Mouse (Mus musculus): ENCODE data around the gene Babam1.

DNA sequence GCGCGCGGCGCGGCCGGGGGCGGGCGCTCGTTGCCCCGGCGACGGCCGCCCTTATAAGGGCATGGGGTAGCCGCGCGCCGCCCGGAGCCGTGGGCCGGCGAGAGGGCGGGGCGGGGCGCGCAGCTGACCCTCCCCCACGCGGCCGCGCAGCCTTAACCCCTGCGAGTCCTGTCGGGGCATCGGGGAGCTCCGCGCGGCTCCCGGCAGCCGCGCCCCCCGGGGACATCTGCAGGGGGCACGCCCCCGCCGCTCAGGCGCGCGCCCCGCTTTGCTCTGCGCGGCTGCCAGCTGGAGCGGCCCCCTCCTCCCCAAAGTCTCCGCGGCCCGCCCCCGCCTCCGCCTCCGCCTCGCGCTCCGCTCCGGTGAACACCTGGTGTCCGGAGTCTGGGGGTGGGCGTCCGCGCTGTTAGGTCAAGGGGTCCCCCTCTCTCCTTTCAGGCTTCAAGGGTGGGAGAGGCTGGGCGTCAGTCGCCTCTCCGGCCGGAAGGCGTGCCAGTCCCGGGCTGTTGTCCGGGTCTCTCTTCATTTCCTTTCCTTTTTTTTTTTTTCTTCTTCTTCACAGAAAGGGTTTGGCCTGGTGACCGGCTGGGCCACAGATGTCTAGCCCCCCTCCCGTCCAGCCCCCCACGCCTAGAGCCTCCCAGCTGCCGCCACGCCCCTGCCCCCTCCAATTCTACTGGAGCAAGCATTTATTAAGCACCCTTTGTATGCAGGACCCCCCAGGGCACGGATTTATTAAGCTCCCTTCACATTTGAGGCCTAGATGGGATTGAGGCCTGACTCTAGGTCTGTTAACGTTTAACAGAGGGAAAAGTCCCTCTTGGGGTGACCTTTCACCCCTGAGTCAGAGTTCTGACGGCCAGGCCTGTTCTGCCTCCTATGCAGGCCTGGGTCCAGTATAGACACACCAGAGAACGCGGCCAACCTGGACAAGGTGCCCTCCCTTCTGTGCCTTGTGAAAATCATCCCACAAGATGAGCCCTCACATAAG lies 14.4 kb upstream of the Babam1 start:
- TF ChIP-seq CTCF (IDR thresholded peaks at IDR 0.05; ENCODE audit: control insufficient read depth, insufficient read depth, insufficient replicate concordance, low read depth, low read length) (no peak), POLR2A (IDR thresholded peaks at IDR 0.05; ENCODE audit: control insufficient read depth, low read depth, low read length) (no peak)
